Mouse (Mus musculus) erythroblast, embryonic 14.5 days (primary cell): ENCODE results near the gene Upb1. TPM values are rescaled to one million over a fixed set of nuclear protein-coding genes. Genes with fewer than 3 reads are reported as not detected.
"Not testable (repeated sequence)": the region's sequence is repeated elsewhere in the genome, so short reads cannot be mapped to it uniquely, and the experiment has no call there.

Experiments
- H3K27me3 ChIP-seq: 2 replicates; pipeline ENCODE4 v1.6.1; 2012; ENCODE audit warnings: inconsistent platforms; ENCODE audit not compliant: control insufficient read depth
- H3K36me3 ChIP-seq: 2 replicates; pipeline ENCODE4 v1.6.1; 2012; ENCODE audit warnings: mild to moderate bottlenecking, inconsistent platforms; ENCODE audit not compliant: control insufficient read depth
- H3K4me1 ChIP-seq: 2 replicates; pipeline ENCODE4 v1.6.1; 2012; ENCODE audit warnings: inconsistent platforms; ENCODE audit not compliant: control insufficient read depth
- H3K4me3 ChIP-seq: replicated peaks from 2 replicates; pipeline ENCODE3; 2012; ENCODE audit warnings: moderate library complexity, mild to moderate bottlenecking, inconsistent platforms
- H3K9me3 ChIP-seq: 2 replicates; pipeline ENCODE4 v1.6.1; 2012; ENCODE audit warnings: low read length, inconsistent platforms, mixed read lengths; ENCODE audit not compliant: control insufficient read depth
- GATA1 ChIP-seq: IDR thresholded peaks from 2 replicates; pipeline ENCODE4 v1.6.1; 2012; ENCODE audit warnings: low read length, inconsistent platforms, mixed read lengths
- TAL1 ChIP-seq: IDR thresholded peaks from 3 replicates; pipeline ENCODE4 v1.6.1; 2012; ENCODE audit warnings: low read length, inconsistent platforms, mixed read lengths
- polyA plus RNA-seq: library from polyadenylated mRNA; stranded (reverse); fragments of >175 nt; gene quantifications from 2 replicates; pipeline ENCODE4 v1.2.3, GENCODE M21; 2012

The Upb1 gene
- polyA plus RNA-seq, 1 experiment, result not detected

- no peaks in the 10 kb centered on the region for H3K9me3 ChIP-seq
- TF ChIP-seq GATA1, result no peak
- no peak for TF ChIP-seq TAL1
Measured at GRCm38 (mm10) chr10:75390832-75391231, 10.1 kb upstream of the Upb1 start.

DNA sequence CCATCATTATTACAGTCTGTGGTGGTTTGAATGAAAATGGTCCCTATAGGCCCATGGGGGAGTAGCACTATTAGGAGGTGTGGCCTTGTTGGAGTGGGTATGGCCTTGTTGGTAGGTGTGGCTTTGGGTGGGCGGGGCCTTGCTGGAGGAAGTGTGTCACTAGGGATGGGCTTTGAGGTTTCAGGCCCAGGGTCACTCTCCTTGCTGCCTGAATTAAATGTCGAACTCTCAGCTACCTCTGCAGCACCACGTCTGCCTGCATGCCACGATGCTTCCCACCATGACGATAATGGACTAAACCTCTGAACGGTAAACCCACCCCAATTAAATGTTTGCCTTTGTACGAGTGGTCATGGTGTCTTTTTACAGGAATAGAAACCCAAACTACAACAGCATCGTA is 6.1 kb upstream of the Upb1 start:
- H3K27me3 ChIP-seq, result no peaks in the 10 kb centered on the region
- no peaks in the 10 kb centered on the region for H3K9me3 ChIP-seq
- H3K4me1 ChIP-seq, result no peaks in the 10 kb centered on the region; the same call in 1 of the 2 replicates
- TF ChIP-seq GATA1 (no peak), TAL1 (no peak)
- H3K4me3 ChIP-seq, result no peak overlapping the region
- no peaks in the 10 kb centered on the region for H3K36me3 ChIP-seq

More at GRCm38 (mm10) chr10:75390832-75391231, 10.1 kb upstream of the Upb1 start:
- H3K4me1 ChIP-seq, result no peaks in the 10 kb centered on the region
- no peak overlapping the region for H3K4me3 ChIP-seq
- H3K27me3 ChIP-seq, result no peaks in the 10 kb centered on the region
- no peaks in the 10 kb centered on the region for H3K36me3 ChIP-seq

GRCm38 (mm10) chr10:75396966-75397365 is 3.9 kb upstream of the Upb1 start:
- Histone ChIP-seq H3K9me3 (no peaks in the 10 kb centered on the region), H3K4me1 (no peaks in the 10 kb centered on the region; the same call in 1 of the 2 replicates), H3K4me3 (no peak overlapping the region), H3K27me3 (no peaks in the 10 kb centered on the region), H3K36me3 (no peaks in the 10 kb centered on the region)
- no peak for TF ChIP-seq TAL1
- no peak for TF ChIP-seq GATA1

DNA sequence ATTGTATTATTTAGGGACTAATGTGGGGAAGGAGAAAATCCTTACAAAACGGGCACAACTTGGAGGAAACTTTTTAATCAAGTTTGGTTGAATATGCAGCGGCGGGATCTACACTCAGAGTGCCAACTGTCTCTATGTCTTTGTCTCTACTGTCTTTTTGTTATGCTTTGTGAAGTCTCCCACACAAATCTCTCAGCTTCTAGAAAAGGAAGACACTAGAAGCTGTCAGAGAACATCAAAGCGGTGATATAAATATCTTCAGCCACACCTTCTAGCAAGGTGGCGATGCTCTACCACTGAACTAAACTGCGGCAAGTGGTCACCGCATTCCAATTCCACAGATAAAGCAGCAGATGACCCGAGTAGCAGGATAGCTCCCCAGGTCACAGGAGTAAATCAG is 5.0 kb downstream of the Upb1 start:
- H3K4me1 ChIP-seq, result no peaks in the 10 kb centered on the region
- TF ChIP-seq TAL1 (no peak), GATA1 (no peak)
- H3K36me3 ChIP-seq, result no peaks in the 10 kb centered on the region
- H3K9me3 ChIP-seq, result no peaks in the 10 kb centered on the region
- H3K27me3 ChIP-seq, result no peaks in the 10 kb centered on the region
- H3K4me3 ChIP-seq, result no peak overlapping the region

GRCm38 (mm10) chr10:75406755-75407154 is 5.8 kb downstream of the Upb1 start:
- Histone ChIP-seq H3K4me3 (no peak overlapping the region), H3K4me1 (no peaks in the 10 kb centered on the region), H3K36me3 (no peaks in the 10 kb centered on the region), H3K9me3 (no peaks in the 10 kb centered on the region), H3K27me3 (no peaks in the 10 kb centered on the region)
- TF ChIP-seq TAL1, result no peak
- TF ChIP-seq GATA1, result no peak

GRCm38 (mm10) chr10:75407741-75408140 is 6.8 kb downstream of the Upb1 start:
- H3K27me3 ChIP-seq, result no peaks in the 10 kb centered on the region
- no peak overlapping the region for H3K4me3 ChIP-seq
- H3K36me3 ChIP-seq, result no peaks in the 10 kb centered on the region
- H3K9me3 ChIP-seq, result no peaks in the 10 kb centered on the region
- H3K4me1 ChIP-seq, result no peaks in the 10 kb centered on the region
- TF ChIP-seq GATA1, result no peak
- no peak for TF ChIP-seq TAL1

- H3K4me1 ChIP-seq, H3K27me3 ChIP-seq, H3K36me3 ChIP-seq, H3K4me3 ChIP-seq, H3K9me3 ChIP-seq: not testable (repeated sequence)
Measured at GRCm38 (mm10) chr10:75411343-75412113, 10.6 kb downstream of the Upb1 start.

- no peak for TF ChIP-seq GATA1
- TF ChIP-seq TAL1, result no peak
- no peaks in the 10 kb centered on the region for H3K9me3 ChIP-seq
- no peak overlapping the region for H3K4me3 ChIP-seq
- no peaks in the 10 kb centered on the region for H3K36me3 ChIP-seq
- no peaks in the 10 kb centered on the region for H3K4me1 ChIP-seq
- no peaks in the 10 kb centered on the region for H3K27me3 ChIP-seq
Measured at GRCm38 (mm10) chr10:75412114-75413103, 11.5 kb downstream of the Upb1 start.

DNA sequence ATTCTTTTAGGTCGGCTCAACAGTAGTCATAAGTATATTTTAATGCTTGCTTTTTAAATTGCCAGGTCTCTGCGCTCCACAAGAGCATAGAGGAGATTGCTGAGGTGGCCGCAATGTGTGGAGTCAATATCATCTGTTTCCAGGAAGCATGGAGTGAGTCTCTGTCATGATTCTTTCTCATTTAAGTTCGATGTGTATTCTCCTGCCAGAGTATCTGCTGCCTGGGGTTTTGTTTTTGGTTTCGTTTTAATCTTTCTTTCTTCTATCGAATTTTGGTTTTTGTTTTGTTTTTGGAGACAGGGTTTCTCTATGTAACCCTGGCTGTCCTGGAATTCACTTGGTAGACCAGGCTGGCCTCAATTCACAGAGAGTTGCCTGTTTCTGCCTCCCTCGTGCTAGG is 14.0 kb downstream of the Upb1 start:
- no peak overlapping the region for H3K4me3 ChIP-seq
- no peaks in the 10 kb centered on the region for H3K4me1 ChIP-seq
- no peaks in the 10 kb centered on the region for H3K36me3 ChIP-seq
- no peaks in the 10 kb centered on the region for H3K9me3 ChIP-seq
- no peaks in the 10 kb centered on the region for H3K27me3 ChIP-seq
- TF ChIP-seq TAL1 (no peak), GATA1 (no peak)
